Mouse (Mus musculus) liver, adult 2 months (tissue): ENCODE measurements at regions not wholly inside any gene's neighbourhood (a gene's known extent, or its start where the extent isn't known, plus 50 kb on each side); places are given as distances from the start of the nearest gene placed in this dataset.

Experiments
- DNase-seq: peaks from one replicate; pipeline ENCODE4 v3.0.0-alpha.2; 2011; ENCODE audit warnings: low read depth, low spot score; ENCODE audit errors: extremely low read depth
- H3K27ac ChIP-seq: fragments of 200-500 bp; replicated peaks from 2 replicates; pipeline ENCODE4 v1.5.1; 2012; ENCODE audit warnings: low read depth, mild to moderate bottlenecking, control low read depth, inconsistent platforms, low read length; ENCODE audit not compliant: insufficient read depth
- H3K27me3 ChIP-seq: fragments of 200-500 bp; 2 replicates; pipeline ENCODE4 v1.6.1; 2012; ENCODE audit warnings: mild to moderate bottlenecking, moderate library complexity, low read length, inconsistent platforms; ENCODE audit not compliant: control insufficient read depth, insufficient read depth
- H3K36me3 ChIP-seq: fragments of 200-500 bp; 2 replicates; pipeline ENCODE4 v1.6.1; 2012; ENCODE audit warnings: low read length, inconsistent platforms; ENCODE audit not compliant: control insufficient read depth, insufficient read depth
- H3K4me1 ChIP-seq: fragments of 200-500 bp; 2 replicates; pipeline ENCODE4 v1.6.1; 2011; ENCODE audit warnings: low read length; ENCODE audit not compliant: control insufficient read depth, insufficient read depth
- H3K4me3 ChIP-seq: fragments of 200-500 bp; 2 replicates; pipeline ENCODE4 v1.5.1; 2011; ENCODE audit warnings: low read depth, mild to moderate bottlenecking, control low read depth, low read length, moderate library complexity; ENCODE audit not compliant: insufficient read depth
- H3K79me2 ChIP-seq: fragments of 200-500 bp; 2 replicates; pipeline ENCODE4 v1.6.1; 2012; ENCODE audit warnings: inconsistent platforms, mild to moderate bottlenecking, low read length, moderate library complexity; ENCODE audit not compliant: control insufficient read depth, insufficient read depth
- H3K9ac ChIP-seq: fragments of 200-500 bp; 2 replicates; pipeline ENCODE4 v1.6.1; 2012; ENCODE audit warnings: low read depth, mild to moderate bottlenecking, control low read depth, inconsistent platforms, low read length
- CTCF ChIP-seq: fragments of 200-500 bp; IDR thresholded peaks from 2 replicates; pipeline ENCODE4 v1.5.1; 2011; ENCODE audit warnings: low read depth, low read length, control low read depth
- POLR2A ChIP-seq: fragments of 200-500 bp; IDR thresholded peaks from 2 replicates; pipeline ENCODE4 v1.6.1; 2011; ENCODE audit warnings: low read length, control low read depth; ENCODE audit not compliant: insufficient read depth; ENCODE audit errors: extremely low read depth
- WGBS: fragments of 180-500 bp; shearing (Covaris S2); methylation state at CpG from one replicate; pipeline ENCODE4 v1.1.7; 2018; 5-methylcytosine and 5-hydroxymethylcytosine counted together

DNA sequence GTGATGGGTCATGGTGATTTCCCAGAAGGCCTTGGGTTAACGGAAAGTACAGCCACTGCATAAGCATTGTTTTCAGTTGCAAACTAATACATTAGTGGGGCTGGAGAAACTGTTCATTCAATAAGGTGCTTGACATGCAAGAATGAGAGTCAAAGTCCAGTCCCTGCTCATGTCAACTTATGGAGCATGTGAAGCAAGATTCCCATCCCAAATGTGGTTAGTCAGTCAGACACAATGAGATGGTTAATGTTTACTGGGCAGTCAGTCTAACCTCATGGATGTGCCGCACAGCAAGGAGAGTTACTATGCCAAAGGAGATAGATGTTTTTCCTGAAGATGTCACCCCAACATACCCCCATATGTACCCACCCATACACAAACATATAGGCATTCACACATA is 993.8 kb upstream of the Jmjd1c start:
- Histone ChIP-seq H3K36me3 (no peaks in the 10 kb centered on the region), H3K9ac (no peak overlapping the region), H3K4me1 (no peaks in the 10 kb centered on the region), H3K4me3 (no peak overlapping the region), H3K79me2 (no peaks in the 10 kb centered on the region), H3K27ac (no peak overlapping the region), H3K27me3 (no peaks in the 10 kb centered on the region)
- TF ChIP-seq CTCF, result no peak
- no peak for TF ChIP-seq POLR2A
- DNase-seq, result no peak
- WGBS, result 90% methylated on average over 2 of the region's 2 CpGs

DNA sequence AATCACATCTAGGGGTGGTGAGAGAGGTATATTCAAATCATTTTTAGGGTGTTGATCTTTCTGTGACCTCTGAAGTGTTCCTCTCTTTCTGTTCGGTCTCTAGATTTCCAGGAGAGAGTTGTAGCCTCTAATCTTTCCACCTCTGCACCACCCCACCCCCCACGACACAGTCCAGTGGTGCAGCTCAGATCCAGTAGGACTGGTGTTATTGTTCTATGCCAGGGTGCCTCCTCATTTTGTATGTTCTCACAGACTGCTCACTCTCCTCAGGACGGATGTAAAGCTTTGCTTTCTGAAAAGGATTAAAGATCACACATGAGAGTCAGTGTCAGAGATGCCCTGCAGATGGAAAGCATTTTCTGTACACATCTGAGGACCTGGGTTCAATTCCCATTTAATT is 964.6 kb upstream of the Jmjd1c start:
- Histone ChIP-seq H3K27ac (no peak overlapping the region), H3K9ac (no peak overlapping the region), H3K4me3 (no peak overlapping the region), H3K36me3 (no peaks in the 10 kb centered on the region), H3K4me1 (no peaks in the 10 kb centered on the region), H3K79me2 (no peaks in the 10 kb centered on the region), H3K27me3 (no peaks in the 10 kb centered on the region)
- TF ChIP-seq POLR2A (no peak), CTCF (no peak)
- no peak for DNase-seq
- WGBS, result 55% methylated on average over 3 of the region's 3 CpGs

DNA sequence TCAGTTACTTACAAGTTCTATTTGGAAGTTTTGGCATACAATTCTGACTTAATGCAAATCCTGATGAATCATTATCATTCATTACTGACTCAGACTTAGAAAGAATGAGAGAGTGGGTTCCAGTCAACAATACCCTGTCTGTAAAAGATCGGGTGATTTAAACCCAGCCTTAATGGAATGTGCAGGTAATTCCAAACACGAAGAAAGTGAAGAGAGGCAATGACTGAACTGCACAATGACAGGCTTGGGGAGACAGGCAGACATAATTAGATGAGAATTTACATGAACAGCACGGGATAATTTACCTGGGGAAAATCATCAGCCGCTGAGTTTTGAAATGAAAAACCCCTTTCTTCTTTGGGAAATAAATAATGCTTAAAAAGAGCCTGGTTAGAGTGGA is 963.9 kb upstream of the Jmjd1c start:
- H3K27me3 ChIP-seq, result no peaks in the 10 kb centered on the region
- H3K4me3 ChIP-seq, result no peak overlapping the region
- H3K79me2 ChIP-seq, result no peaks in the 10 kb centered on the region
- H3K36me3 ChIP-seq, result no peaks in the 10 kb centered on the region
- H3K9ac ChIP-seq, result no peak overlapping the region
- no peak overlapping the region for H3K27ac ChIP-seq
- TF ChIP-seq CTCF (no peak), POLR2A (no peak)
- DNase-seq, result no peak
- WGBS, result 72% methylated on average over 4 of the region's 4 CpGs
- no peaks in the 10 kb centered on the region for H3K4me1 ChIP-seq

DNA sequence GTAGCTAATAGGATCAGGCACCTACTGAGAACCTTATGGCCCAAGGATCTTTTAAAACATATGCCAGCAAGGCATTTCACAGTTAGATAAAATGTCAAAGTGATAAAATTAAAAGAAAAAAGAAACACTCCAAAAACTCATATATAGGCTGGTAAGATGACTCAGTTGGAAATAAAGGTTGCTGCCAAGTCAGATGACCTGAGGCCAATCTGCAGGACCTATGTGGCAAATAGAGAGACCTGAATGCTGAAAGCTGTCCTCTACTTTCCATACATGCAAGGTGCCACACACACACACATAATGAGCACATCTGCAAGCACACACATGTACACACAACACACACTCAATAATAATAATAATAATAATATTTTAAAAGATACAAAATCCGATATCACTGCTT is 953.5 kb upstream of the Jmjd1c start:
- WGBS, result 78% methylated on average over 1 of the region's 1 CpGs
- Histone ChIP-seq H3K27ac (no peak overlapping the region), H3K9ac (no peak overlapping the region), H3K79me2 (no peaks in the 10 kb centered on the region), H3K27me3 (no peaks in the 10 kb centered on the region), H3K4me1 (no peaks in the 10 kb centered on the region), H3K36me3 (no peaks in the 10 kb centered on the region), H3K4me3 (no peak overlapping the region)
- TF ChIP-seq POLR2A, result no peak
- TF ChIP-seq CTCF, result no peak
- no peak for DNase-seq

DNA sequence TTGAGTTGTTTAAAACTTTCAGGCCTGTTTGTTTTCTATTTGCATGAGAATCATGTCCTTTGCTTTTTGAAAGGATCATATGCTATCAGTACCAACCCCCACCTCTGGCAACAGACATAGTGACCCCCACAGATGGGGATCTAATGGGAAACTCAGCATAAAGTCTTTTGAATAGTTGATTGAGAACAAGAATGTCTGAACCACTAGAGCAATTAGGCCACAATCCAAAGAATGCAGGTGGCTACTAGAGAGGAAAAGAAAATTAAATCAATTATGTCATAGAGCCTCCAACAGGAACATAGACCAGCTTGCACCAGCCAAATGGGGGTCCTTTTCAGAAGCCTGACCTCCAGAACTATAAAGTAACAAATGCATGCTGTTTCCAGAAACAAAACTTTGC is 953.0 kb upstream of the Jmjd1c start:
- Histone ChIP-seq H3K36me3 (no peaks in the 10 kb centered on the region), H3K4me3 (no peak overlapping the region), H3K9ac (no peak overlapping the region), H3K27ac (no peak overlapping the region), H3K4me1 (no peaks in the 10 kb centered on the region), H3K27me3 (no peaks in the 10 kb centered on the region), H3K79me2 (no peaks in the 10 kb centered on the region)
- no peak for DNase-seq
- TF ChIP-seq POLR2A, result no peak
- TF ChIP-seq CTCF, result no peak

DNA sequence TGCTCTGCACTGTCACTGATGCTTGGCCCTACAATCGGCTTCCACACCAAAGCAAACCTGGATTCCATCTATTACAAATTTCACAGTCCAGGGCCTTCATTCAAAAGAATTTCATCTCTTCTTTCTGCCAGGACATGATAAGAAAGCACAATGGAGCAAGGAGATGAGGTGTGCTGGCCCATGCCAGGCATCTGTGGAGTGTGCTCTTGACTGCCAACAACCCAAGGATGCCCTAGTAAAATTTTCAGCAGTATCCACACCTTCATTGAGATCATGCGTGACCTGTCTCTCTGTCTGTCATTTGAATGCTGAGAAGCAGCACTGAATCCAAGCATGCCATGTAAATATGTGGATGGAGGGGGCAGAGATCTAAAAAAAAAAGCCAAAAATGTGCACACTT is 945.0 kb upstream of the Jmjd1c start:
- Histone ChIP-seq H3K4me3 (no peak overlapping the region), H3K36me3 (no peaks in the 10 kb centered on the region), H3K9ac (no peak overlapping the region), H3K27ac (no peak overlapping the region), H3K27me3 (no peaks in the 10 kb centered on the region), H3K4me1 (no peaks in the 10 kb centered on the region), H3K79me2 (no peaks in the 10 kb centered on the region)
- 86% methylated on average over 2 of the region's 2 CpGs for WGBS
- no peak for TF ChIP-seq CTCF
- no peak for TF ChIP-seq POLR2A
- no peak for DNase-seq

DNA sequence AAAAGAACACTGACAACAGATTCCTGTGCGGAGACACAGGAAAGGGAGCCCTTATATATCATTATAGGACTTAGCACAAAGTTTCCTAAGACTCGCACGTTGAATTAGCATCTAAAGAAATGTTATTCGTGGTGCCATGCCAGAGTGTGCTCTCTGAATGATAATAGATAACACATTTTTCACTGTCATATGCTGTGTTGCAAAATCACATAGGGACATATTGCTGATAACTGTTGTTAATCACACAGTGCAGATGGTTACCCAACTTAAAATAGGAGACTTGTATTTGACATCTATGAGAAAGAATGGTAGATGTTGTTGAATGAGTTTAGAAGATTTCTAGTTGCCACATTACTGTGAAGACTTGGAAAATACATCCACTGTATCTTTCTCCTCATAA is 943.1 kb upstream of the Jmjd1c start:
- H3K79me2 ChIP-seq, result no peaks in the 10 kb centered on the region
- H3K4me1 ChIP-seq, result no peaks in the 10 kb centered on the region
- no peak for DNase-seq
- no peak overlapping the region for H3K27ac ChIP-seq
- 86% methylated on average over 4 of the region's 4 CpGs for WGBS
- TF ChIP-seq POLR2A (no peak), CTCF (no peak)
- no peak overlapping the region for H3K4me3 ChIP-seq
- no peak overlapping the region for H3K9ac ChIP-seq
- no peaks in the 10 kb centered on the region for H3K27me3 ChIP-seq
- no peaks in the 10 kb centered on the region for H3K36me3 ChIP-seq
